Mouse (Mus musculus): ENCODE results near the gene Tgfbr2. TPM values are rescaled to one million over a fixed set of nuclear protein-coding genes. Genes with fewer than 3 reads are reported as not detected.

The Tgfbr2 gene
- polyA plus RNA-seq, 1 experiment, result 48.4 TPM

GRCm38 (mm10) chr9:116216677-116217076 is 41.5 kb upstream of the Tgfbr2 start:
- Histone ChIP-seq H3K4me2 (ENCODE audit: low read depth) (no peak overlapping the region), H3K27me3 (ENCODE audit: control insufficient read depth, insufficient read depth, insufficient read length) (no peaks in the 10 kb centered on the region), H3K4me3 (no peak overlapping the region), H3K36me3 (ENCODE audit: control insufficient read depth, insufficient read depth) (no peaks in the 10 kb centered on the region), H3ac (ENCODE audit: control insufficient read depth, insufficient read length) (no peak overlapping the region), H3K79me2 (ENCODE audit: control insufficient read depth, insufficient read depth) (no peaks in the 10 kb centered on the region)
- TF ChIP-seq CEBPB (IDR thresholded peaks at IDR 0.05; ENCODE audit: insufficient read depth, poor library complexity, severe bottlenecking) (no peak), SRF (IDR thresholded peaks at IDR 0.05; ENCODE audit: control insufficient read depth, insufficient read length, low read depth) (no peak)

GRCm38 (mm10) chr9:116214296-116214695 is 39.1 kb upstream of the Tgfbr2 start:
- Histone ChIP-seq H3ac (ENCODE audit: control insufficient read depth, insufficient read length) (no peak overlapping the region), H3K36me3 (ENCODE audit: control insufficient read depth, insufficient read depth) (no peaks in the 10 kb centered on the region), H3K4me3 (no peak overlapping the region), H3K79me2 (ENCODE audit: control insufficient read depth, insufficient read depth) (no peaks in the 10 kb centered on the region), H3K27me3 (ENCODE audit: control insufficient read depth, insufficient read depth, insufficient read length) (no peaks in the 10 kb centered on the region), H3K4me2 (ENCODE audit: low read depth) (no peak overlapping the region)
- TF ChIP-seq POLR2AphosphoS2 (IDR thresholded peaks at IDR 0.05; ENCODE audit: insufficient read length, low read depth), result no peak
- TF ChIP-seq TCF12 (IDR thresholded peaks at IDR 0.05; ENCODE audit: insufficient read depth, poor library complexity, severe bottlenecking), result no peak
- no peak for TF ChIP-seq E2F4 (IDR thresholded peaks at IDR 0.05; ENCODE audit: insufficient read depth)
- TF ChIP-seq USF1 (IDR thresholded peaks at IDR 0.05; ENCODE audit: low read depth), result no peak
- TF ChIP-seq MYOD1 (IDR thresholded peaks at IDR 0.05; ENCODE audit: control insufficient read depth in 1 of 3, insufficient read length in 2 of 3, low read depth in 2 of 3), result no peak
- no peak for TF ChIP-seq REST (IDR thresholded peaks at IDR 0.05; ENCODE audit: insufficient read depth, insufficient read length)
- no peak for TF ChIP-seq SRF (IDR thresholded peaks at IDR 0.05; ENCODE audit: control insufficient read depth, insufficient read length, low read depth)
- TF ChIP-seq TCF3 (IDR thresholded peaks at IDR 0.05; ENCODE audit: insufficient read length, low read depth), result no peak
- TF ChIP-seq MAX (IDR thresholded peaks at IDR 0.05; ENCODE audit: low read depth), result no peak
- TF ChIP-seq POLR2A (IDR thresholded peaks at IDR 0.05; ENCODE audit: insufficient read length, low read depth), result no peak
- no peak for TF ChIP-seq CEBPB (IDR thresholded peaks at IDR 0.05; ENCODE audit: insufficient read depth, poor library complexity, severe bottlenecking)
- TF ChIP-seq MYOG (IDR thresholded peaks at IDR 0.05; ENCODE audit: control insufficient read depth in 1 of 3, insufficient read depth in 1 of 3, insufficient read length in 2 of 3, low read depth in 2 of 3), result no peak

GRCm38 (mm10) chr9:116212915-116213619 is 37.9 kb upstream of the Tgfbr2 start:
- Histone ChIP-seq H3ac (ENCODE audit: control insufficient read depth, insufficient read length) (no peak overlapping the region), H3K36me3 (ENCODE audit: control insufficient read depth, insufficient read depth) (no peaks in the 10 kb centered on the region), H3K79me2 (ENCODE audit: control insufficient read depth, insufficient read depth) (no peaks in the 10 kb centered on the region), H3K4me2 (ENCODE audit: low read depth) (no peak overlapping the region), H3K27me3 (ENCODE audit: control insufficient read depth, insufficient read depth, insufficient read length) (no peaks in the 10 kb centered on the region), H3K4me3 (no peak overlapping the region)
- TF ChIP-seq MYOG (IDR thresholded peaks at IDR 0.05; ENCODE audit: control insufficient read depth in 1 of 3, insufficient read depth in 1 of 3, insufficient read length in 2 of 3, low read depth in 2 of 3), result peak in 1 of 3 experiments; percentile 16
- TF ChIP-seq MAX (IDR thresholded peaks at IDR 0.05; ENCODE audit: low read depth), result no peak

DNA sequence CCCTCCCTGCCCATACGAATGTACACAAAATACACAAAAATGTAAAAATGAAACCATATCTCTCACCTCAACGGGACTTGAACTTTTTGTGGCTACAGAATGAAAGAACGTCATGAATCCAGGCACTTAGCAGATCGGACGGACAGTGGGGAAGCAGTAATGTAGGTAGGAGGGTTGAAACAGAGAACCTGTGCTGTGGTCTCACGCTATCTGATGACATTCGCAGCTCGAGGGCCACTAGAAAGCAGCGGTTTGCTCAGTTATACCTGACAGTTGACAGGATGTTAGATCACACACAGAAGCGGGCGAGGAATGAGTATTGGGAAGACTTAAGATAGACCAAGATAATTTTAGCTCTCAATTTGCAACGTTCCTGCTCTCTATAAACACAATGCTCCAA is 36.9 kb upstream of the Tgfbr2 start:
- H3ac ChIP-seq (ENCODE audit: control insufficient read depth, insufficient read length), result no peak overlapping the region
- TF ChIP-seq TCF12 (IDR thresholded peaks at IDR 0.05; ENCODE audit: insufficient read depth, poor library complexity, severe bottlenecking), result no peak
- H3K27me3 ChIP-seq (ENCODE audit: control insufficient read depth, insufficient read depth, insufficient read length), result no peaks in the 10 kb centered on the region
- H3K36me3 ChIP-seq (ENCODE audit: control insufficient read depth, insufficient read depth), result no peaks in the 10 kb centered on the region
- no peaks in the 10 kb centered on the region for H3K79me2 ChIP-seq (ENCODE audit: control insufficient read depth, insufficient read depth)
- no peak overlapping the region for H3K4me3 ChIP-seq
- H3K4me2 ChIP-seq (ENCODE audit: low read depth), result no peak overlapping the region

DNA sequence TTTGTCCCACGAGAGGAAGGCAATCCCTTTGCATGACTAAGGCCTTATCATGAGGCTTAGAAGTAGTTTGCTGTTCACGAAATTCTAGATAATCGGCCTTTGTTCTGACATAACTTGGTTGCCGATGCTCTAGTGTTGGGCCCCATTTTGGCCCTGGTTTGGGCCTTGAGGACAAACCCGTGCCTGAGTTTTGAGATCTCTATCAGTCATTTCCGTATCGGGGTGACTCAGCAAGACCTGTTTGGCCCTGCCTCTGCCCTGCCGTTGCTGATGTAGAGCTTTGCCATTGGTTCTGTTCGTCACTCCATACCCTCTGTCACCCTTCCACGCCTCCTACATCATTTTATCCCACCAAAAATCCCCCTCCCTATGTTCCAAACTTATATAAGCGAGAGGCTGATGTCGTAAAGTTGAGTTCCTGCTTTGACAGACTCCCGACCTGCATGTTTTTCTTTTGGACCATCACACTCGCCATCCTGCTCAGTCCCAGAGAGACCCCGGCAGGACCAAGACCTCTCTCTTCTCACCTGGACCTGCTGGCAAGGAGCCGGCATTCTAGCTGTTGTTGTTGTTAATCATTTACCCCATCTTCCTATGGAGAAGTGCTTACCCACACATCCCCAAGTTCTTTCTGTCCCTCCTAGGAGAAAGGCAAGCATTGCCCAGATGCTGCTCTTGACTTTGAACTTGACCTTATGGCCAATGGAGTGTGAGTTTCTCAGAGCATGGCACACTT is 33.2 kb upstream of the Tgfbr2 start:
- no peaks in the 10 kb centered on the region for H3K27me3 ChIP-seq (ENCODE audit: control insufficient read depth, insufficient read depth, insufficient read length)
- no peak overlapping the region for H3K4me3 ChIP-seq
- H3ac ChIP-seq (ENCODE audit: control insufficient read depth, insufficient read length), result no peak overlapping the region
- no peaks in the 10 kb centered on the region for H3K79me2 ChIP-seq (ENCODE audit: control insufficient read depth, insufficient read depth)
- no peaks in the 10 kb centered on the region for H3K36me3 ChIP-seq (ENCODE audit: control insufficient read depth, insufficient read depth)
- H3K4me2 ChIP-seq (ENCODE audit: low read depth), result no peak overlapping the region
- no peak for TF ChIP-seq CEBPB (IDR thresholded peaks at IDR 0.05; ENCODE audit: insufficient read depth, poor library complexity, severe bottlenecking)
- no peak for TF ChIP-seq MAX (IDR thresholded peaks at IDR 0.05; ENCODE audit: low read depth)

- no peak for TF ChIP-seq E2F4 (IDR thresholded peaks at IDR 0.05; ENCODE audit: insufficient read depth)
- no peak for TF ChIP-seq MAX (IDR thresholded peaks at IDR 0.05; ENCODE audit: low read depth)
- TF ChIP-seq MYOG (IDR thresholded peaks at IDR 0.05; ENCODE audit: control insufficient read depth in 1 of 3, insufficient read depth in 1 of 3, insufficient read length in 2 of 3, low read depth in 2 of 3), result no peak
- no peak for TF ChIP-seq POLR2A (IDR thresholded peaks at IDR 0.05; ENCODE audit: insufficient read length, low read depth)
- TF ChIP-seq TCF3 (IDR thresholded peaks at IDR 0.05; ENCODE audit: insufficient read length, low read depth), result no peak
- no peak for TF ChIP-seq CEBPB (IDR thresholded peaks at IDR 0.05; ENCODE audit: insufficient read depth, poor library complexity, severe bottlenecking)
- no peak for TF ChIP-seq SRF (IDR thresholded peaks at IDR 0.05; ENCODE audit: control insufficient read depth, insufficient read length, low read depth)
- TF ChIP-seq REST (IDR thresholded peaks at IDR 0.05; ENCODE audit: insufficient read depth, insufficient read length), result no peak
- TF ChIP-seq USF1 (IDR thresholded peaks at IDR 0.05; ENCODE audit: low read depth), result no peak
- no peak for TF ChIP-seq POLR2AphosphoS2 (IDR thresholded peaks at IDR 0.05; ENCODE audit: insufficient read length, low read depth)
- no peak for TF ChIP-seq MYOD1 (IDR thresholded peaks at IDR 0.05; ENCODE audit: control insufficient read depth in 1 of 3, insufficient read length in 2 of 3, low read depth in 2 of 3)
- H3K36me3 ChIP-seq (ENCODE audit: control insufficient read depth, insufficient read depth), result no peaks in the 10 kb centered on the region
- H3K79me2 ChIP-seq (ENCODE audit: control insufficient read depth, insufficient read depth), result no peaks in the 10 kb centered on the region
- H3K4me2 ChIP-seq (ENCODE audit: low read depth), result no peak overlapping the region
- no peaks in the 10 kb centered on the region for H3K27me3 ChIP-seq (ENCODE audit: control insufficient read depth, insufficient read depth, insufficient read length)
- no peak overlapping the region for H3K4me3 ChIP-seq
- H3ac ChIP-seq (ENCODE audit: control insufficient read depth, insufficient read length), result no peak overlapping the region
Observed at GRCm38 (mm10) chr9:116206901-116207300, 31.7 kb upstream of the Tgfbr2 start.
